Mouse (Mus musculus) bone marrow, adult 2 months (tissue): ENCODE results near the gene Prr7.

Source experiments
- CTCF ChIP-seq: fragments of 200-500 bp; IDR thresholded peaks from 2 replicates; pipeline ENCODE4 v1.5.1; 2011; ENCODE audit warnings: low read length, control low read depth; ENCODE audit not compliant: control insufficient read depth, insufficient read depth
- POLR2A ChIP-seq: fragments of 200-500 bp; IDR thresholded peaks from 2 replicates; pipeline ENCODE4 v1.6.1; 2011; ENCODE audit warnings: low read depth, mild to moderate bottlenecking, control low read depth, low read length, borderline replicate concordance; ENCODE audit not compliant: control insufficient read depth

DNA sequence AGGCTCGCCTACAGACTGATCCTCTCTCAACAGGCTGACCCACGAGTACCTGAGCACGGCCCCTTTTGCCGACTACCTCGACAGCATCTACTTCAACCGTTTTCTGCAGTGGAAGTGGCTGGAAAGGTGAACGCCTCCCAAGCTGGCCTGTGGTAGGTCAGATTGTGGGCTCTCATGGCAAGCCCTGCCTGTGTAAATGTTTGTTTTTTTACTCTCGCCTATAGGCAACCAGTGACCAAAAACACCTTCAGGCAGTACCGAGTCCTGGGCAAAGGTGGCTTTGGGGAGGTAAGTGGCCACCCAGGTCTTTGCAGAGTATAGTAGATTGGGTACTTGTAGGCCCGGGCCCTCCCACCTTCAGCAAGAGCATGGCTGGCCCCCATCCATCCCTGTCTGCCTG lies 12.8 kb upstream of the Prr7 start:
- no peak for TF ChIP-seq CTCF
- TF ChIP-seq POLR2A: no peak
